13 mouse cellular contexts compared by ENCODE assay signal in the genomic region with DNA sequence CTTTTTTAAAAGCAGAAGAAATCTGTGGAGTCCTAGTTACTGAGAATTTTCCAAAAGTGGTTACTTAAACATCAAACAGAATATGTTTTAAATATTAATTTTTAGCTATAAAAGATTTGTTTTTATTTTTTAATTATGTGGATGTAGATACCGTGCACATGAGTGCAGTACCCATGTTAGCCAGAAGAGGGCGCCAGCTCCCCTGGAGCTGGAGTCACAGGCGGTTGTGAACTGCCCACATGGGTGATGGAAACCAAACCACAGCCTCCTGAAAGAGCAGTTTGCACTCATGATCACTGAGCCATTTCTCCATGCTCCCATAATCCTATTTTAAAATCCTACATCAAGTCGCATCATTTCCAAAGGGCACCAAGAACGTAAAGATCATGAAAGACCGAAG. TPM values are rescaled to one million over a fixed set of nuclear protein-coding genes. Genes with fewer than 3 reads are reported as not detected.
DNase-seq lines count a peak whose midpoint lies in the region; TF ChIP-seq lines count a peak whose summit lies in the region.
"Had no signal": no experiment of that assay in that cellular context is flagged by ENCODE, and none has a peak within 500 bp of the region (broad histone marks: within the 10 kb centered on the region; RNA-seq: fewer than 3 reads in every experiment).

No protein-coding gene starts in this region.

- no peak overlapping the region for H3K4me3 ChIP-seq in heart, adult 2 months
- H3K4me3 ChIP-seq in testis, adult 2 months (ENCODE audit: control insufficient read depth, low read depth, low read length) = no peak overlapping the region
- no peak overlapping the region for H3K4me3 ChIP-seq in bone marrow, adult 2 months (replicated peaks; ENCODE audit: control insufficient read depth, low read depth, low read length)
- H3K4me3 ChIP-seq: erythroblast, embryonic 14.5 days; limb, embryonic 12.5 days had no signal

- H3K27me3 ChIP-seq in heart, adult 2 months (ENCODE audit: control insufficient read depth, insufficient read depth, low read length) = peaks cover 5% of the 10 kb centered on the region; the same call in 1 of the 2 replicates
- no peaks in the 10 kb centered on the region for H3K27me3 ChIP-seq in testis, adult 2 months (ENCODE audit: control insufficient read depth, insufficient read depth, low read length)

- H3K36me3 ChIP-seq in heart, adult 2 months (ENCODE audit: control insufficient read depth, insufficient read depth, low read length) = no peaks in the 10 kb centered on the region
- H3K36me3 ChIP-seq in testis, adult 2 months (ENCODE audit: control insufficient read depth, insufficient read depth, low read length) = no peaks in the 10 kb centered on the region
- H3K36me3 ChIP-seq: limb, embryonic 12.5 days had no signal

- 71% methylated on average over 6 of the region's 6 CpGs for whole genome bisulfite sequencing in heart, adult 2 months
- WGBS in bone marrow, adult 2 months = 71% methylated on average over 6 of the region's 6 CpGs

- TF ChIP-seq POLR2A in heart, adult 2 months (IDR thresholded peaks at IDR 0.05; ENCODE audit: insufficient read depth, low read depth, low read length) = no peak
- no peak for TF ChIP-seq POLR2A in testis, adult 2 months (IDR thresholded peaks at IDR 0.05; ENCODE audit: control insufficient read depth, low read depth, low read length)
- TF ChIP-seq POLR2A in bone marrow, adult 2 months (IDR thresholded peaks at IDR 0.05; ENCODE audit: borderline replicate concordance, control insufficient read depth, low read depth, low read length) = no peak

- H3K9ac ChIP-seq in heart, adult 2 months (ENCODE audit: low read depth, low read length) = no peak overlapping the region
- H3K9ac ChIP-seq: limb, embryonic 12.5 days had no signal

- H3K79me2 ChIP-seq in heart, adult 2 months (replicated peaks; ENCODE audit: control insufficient read depth, insufficient read depth, low read length) = no peaks in the 10 kb centered on the region

- H3K27ac ChIP-seq in heart, adult 2 months = no peak overlapping the region
- H3K27ac ChIP-seq in testis, adult 2 months (ENCODE audit: control insufficient read depth, insufficient read depth, low read depth, low read length) = no peak overlapping the region
- no peak overlapping the region for H3K27ac ChIP-seq in bone marrow, adult 2 months (ENCODE audit: control insufficient read depth, insufficient read depth, low read depth, low read length, poor library complexity)
- H3K27ac ChIP-seq: limb, embryonic 12.5 days had no signal

- TF ChIP-seq EP300 in heart, adult 2 months (IDR thresholded peaks at IDR 0.05; ENCODE audit: insufficient read depth, low read depth, low read length) = no peak

- TF ChIP-seq CTCF in heart, adult 2 months (IDR thresholded peaks at IDR 0.05) = peak; percentile 59
- TF ChIP-seq CTCF in testis, adult 2 months (IDR thresholded peaks at IDR 0.05; ENCODE audit: control insufficient read depth, insufficient read depth, insufficient replicate concordance, low read depth, low read length) = peak; percentile 93
- peak; percentile 73 for TF ChIP-seq CTCF in bone marrow, adult 2 months (IDR thresholded peaks at IDR 0.05; ENCODE audit: control insufficient read depth, insufficient read depth, low read length)

- intact Hi-C loops in heart, adult 2 months (cut with DNase I) = no loop called here

- no peaks in the 10 kb centered on the region for H3K4me1 ChIP-seq in heart, adult 2 months (ENCODE audit: control insufficient read depth, insufficient read depth, low read length)
- H3K4me1 ChIP-seq in testis, adult 2 months (ENCODE audit: control insufficient read depth, insufficient read depth, low read length) = peaks cover 9% of the 10 kb centered on the region
- H3K4me1 ChIP-seq in bone marrow, adult 2 months (ENCODE audit: control insufficient read depth, insufficient read depth, low read length) = no peaks in the 10 kb centered on the region; the same call in 1 of the 2 replicates

- DNase-seq in heart, adult 2 months = no peak
- DNase-seq in heart, postnatal 4 days = no peak
- no peak for DNase-seq in testis, postnatal 10 days (ENCODE audit: low spot score)
- DNase-seq in testis, postnatal 14 days (ENCODE audit: low spot score) = peak; percentile 33
- DNase-seq in kidney, postnatal 25 days = no peak
- DNase-seq in adrenal gland, postnatal 4 days (ENCODE audit: low spot score in 2 of 2) = no peak

RNA-seq across cellular contexts. Expression of a gene that starts 1.4 kb away (rescaled TPM):
- total RNA-seq in heart, adult 2 months (2021) = under 1 TPM; 0.31 to 0.32 TPM
- 1.1 and 1.3 TPM in 2 replicates for polyA plus RNA-seq in heart, adult 2 months (2012; rRNA removed)
- total RNA-seq in heart, postnatal 4 days (2021) = 1 to 10 TPM; 1.0 to 1.1 TPM
- polyA plus RNA-seq in testis, adult 2 months (2012; rRNA removed) = not detected in 2 replicates
- 5.3 and 11.6 TPM in 2 replicates for polyA plus RNA-seq in bone marrow, adult 2 months (2011; ENCODE audit: insufficient read depth, insufficient read length, low replicate concordance, missing spikeins)
- total RNA-seq in adrenal gland, postnatal 4 days (2021) = 1 to 10 TPM; 2.1 to 2.5 TPM

RNA-seq across cellular contexts. Expression of a gene that starts 27.9 kb away (rescaled TPM):
- total RNA-seq in heart, adult 2 months (2021) = under 1 TPM; 0.45 to 0.50 TPM
- 0.18 and 0.47 TPM in 2 replicates for polyA plus RNA-seq in heart, adult 2 months (2012; rRNA removed)
- under 1 TPM in 1 of 2 experiments, not detected in 1; 0.11 TPM for total RNA-seq in heart, postnatal 4 days (2021)
- polyA plus RNA-seq in testis, adult 2 months (2012; rRNA removed) = not detected in 2 replicates
- not detected in 2 replicates for polyA plus RNA-seq in bone marrow, adult 2 months (2011; ENCODE audit: insufficient read depth, insufficient read length, low replicate concordance, missing spikeins)
- total RNA-seq in adrenal gland, postnatal 4 days (2021) = under 1 TPM; 0.20 to 0.48 TPM
- total RNA-seq: megakaryocyte-erythroid progenitor cell, adult 5-6 weeks had no signal
- polyA plus RNA-seq: erythroblast, embryonic 14.5 days; heart, embryonic 14.5 days; limb, embryonic 12.5 days; neural tube, embryonic 11.5 days had no signal

RNA-seq across cellular contexts. Expression of a gene that starts 41.6 kb away (rescaled TPM):
- total RNA-seq in heart, adult 2 months (2021) = 1 to 10 TPM; 5.8 to 8.6 TPM
- 11.4 and 22.1 TPM in 2 replicates for polyA plus RNA-seq in heart, adult 2 months (2012; rRNA removed)
- total RNA-seq in heart, postnatal 4 days (2021) = 1 to 10 TPM; 1.6 to 2.2 TPM
- polyA plus RNA-seq in testis, adult 2 months (2012; rRNA removed) = 1.5 and 3.6 TPM in 2 replicates
- 1.8 and 3.9 TPM in 2 replicates for polyA plus RNA-seq in bone marrow, adult 2 months (2011; ENCODE audit: insufficient read depth, insufficient read length, low replicate concordance, missing spikeins)
- 1 to 10 TPM; 4.8 TPM for total RNA-seq in adrenal gland, postnatal 4 days (2021)
- polyA plus RNA-seq: erythroblast, embryonic 14.5 days; heart, embryonic 14.5 days; limb, embryonic 12.5 days; neural tube, embryonic 11.5 days had no signal

RNA-seq across cellular contexts. Expression of a gene that starts 43.9 kb away (rescaled TPM):
- under 1 TPM; 0.11 to 0.60 TPM for total RNA-seq in heart, adult 2 months (2021)
- 0.38 and 1.00 TPM in 2 replicates for polyA plus RNA-seq in heart, adult 2 months (2012; rRNA removed)
- under 1 TPM; 0.31 to 0.52 TPM for total RNA-seq in heart, postnatal 4 days (2021)
- 0.09 and 0.14 TPM in 2 replicates for polyA plus RNA-seq in testis, adult 2 months (2012; rRNA removed)
- 39.9 and 79.7 TPM in 2 replicates for polyA plus RNA-seq in bone marrow, adult 2 months (2011; ENCODE audit: insufficient read depth, insufficient read length, low replicate concordance, missing spikeins)
- 1 to 10 TPM; 2.0 to 2.2 TPM for total RNA-seq in adrenal gland, postnatal 4 days (2021)
- polyA plus RNA-seq: erythroblast, embryonic 14.5 days; neural tube, embryonic 11.5 days had no signal

RNA-seq across cellular contexts. Expression of a gene that starts 52.3 kb away (rescaled TPM):
- 1 to 10 TPM; 2.7 to 9.1 TPM for total RNA-seq in heart, adult 2 months (2021)
- 3.0 TPM in 1 of 2 replicates, not detected in the other for polyA plus RNA-seq in heart, adult 2 months (2012; rRNA removed)
- total RNA-seq in heart, postnatal 4 days (2021) = under 1 TPM in 1 of 2 experiments, not detected in 1; 0.79 TPM
- 0.60 and 0.93 TPM in 2 replicates for polyA plus RNA-seq in testis, adult 2 months (2012; rRNA removed)
- polyA plus RNA-seq in bone marrow, adult 2 months (2011; ENCODE audit: insufficient read depth, insufficient read length, low replicate concordance, missing spikeins) = 1.8 TPM in 1 of 2 replicates, not detected in the other
- total RNA-seq in adrenal gland, postnatal 4 days (2021) = 1 to 10 TPM; 1.0 to 1.8 TPM
- polyA plus RNA-seq: erythroblast, embryonic 14.5 days; heart, embryonic 14.5 days; limb, embryonic 12.5 days; neural tube, embryonic 11.5 days had no signal
